Mouse (Mus musculus): ENCODE data around the gene Nsun2.

GRCm38 (mm10) chr13:69646481-69646880 lies 112.9 kb downstream of the Nsun2 start:
- TF ChIP-seq POLR2A (IDR thresholded peaks at IDR 0.05; ENCODE audit: insufficient read depth, low read depth, low read length) = no peak
- TF ChIP-seq EP300 (IDR thresholded peaks at IDR 0.05; ENCODE audit: insufficient read depth, low read depth, low read length) = no peak
